8 mouse cellular contexts compared by ENCODE assay signal in the genomic region with DNA sequence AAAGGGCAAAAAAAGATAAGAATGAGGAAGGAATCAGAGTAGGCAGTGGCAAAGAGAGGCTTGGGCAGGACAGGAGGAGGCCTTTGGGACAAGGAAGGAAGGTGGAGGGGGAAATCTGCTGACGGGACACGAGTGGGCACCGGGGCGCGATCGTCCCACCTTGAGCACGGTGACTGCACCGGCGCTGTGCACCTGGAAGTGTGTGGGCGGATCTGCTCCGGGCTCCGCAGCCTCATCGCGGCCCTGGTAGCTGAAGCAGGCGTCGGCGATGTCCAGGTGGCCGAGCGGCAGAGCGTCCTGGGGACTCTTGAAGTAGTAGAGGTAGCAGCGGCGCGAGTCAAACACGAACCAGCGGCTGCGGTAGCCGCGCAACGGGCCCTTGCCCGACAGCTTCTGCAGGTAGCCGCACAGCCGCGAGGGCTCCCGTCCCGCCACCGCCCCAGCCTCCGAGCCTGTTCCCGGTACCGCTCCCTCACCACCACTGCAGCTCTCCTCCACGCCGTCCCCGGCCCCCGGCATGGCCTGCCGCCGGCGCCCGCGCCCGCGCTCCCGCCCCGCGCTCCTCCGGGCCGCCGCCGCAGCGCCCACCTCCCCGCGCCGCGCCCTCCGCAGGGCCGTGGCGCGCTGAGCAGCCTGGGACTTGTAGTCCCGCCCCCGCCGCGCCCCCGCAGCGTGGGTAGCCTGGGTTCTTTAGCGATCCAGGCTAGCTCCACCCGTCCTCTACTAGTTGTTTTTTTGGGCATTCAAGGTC. TPM values are rescaled to one million over a fixed set of nuclear protein-coding genes. Genes with fewer than 3 reads are reported as not detected.
DNase-seq lines count a peak whose midpoint lies in the region; ATAC-seq and TF ChIP-seq lines count a peak whose summit lies in the region.

Gene Tbc1d2b (minus strand): TSS at position 612 of the 751 bp plus-strand sequence.

- DNase-seq in G1E (ENCODE audit: low spot score) = no peak
- peak; percentile 78 for DNase-seq in cerebellum, adult 9-10 months
- DNase-seq in layer of hippocampus, postnatal 10 days (ENCODE audit: low spot score in 2 of 2) = peak; percentile 61 to 76
- peak; percentile 80 for DNase-seq in lung, postnatal 0 days (ENCODE audit: low spot score)
- DNase-seq in ovary, postnatal 14 days (ENCODE audit: low spot score) = peak; percentile 54
- DNase-seq in thymus, postnatal 14 days = peak; percentile 87

- TF ChIP-seq EP300 in lung, postnatal 0 days (IDR thresholded peaks at IDR 0.05) = no peak

- no peaks in the 10 kb centered on the region for H3K36me3 ChIP-seq in G1E (replicated peaks)
- H3K36me3 ChIP-seq in lung, postnatal 0 days (ENCODE audit: insufficient read depth, low read length) = no peaks in the 10 kb centered on the region

- peak within 1 kb of the TSS; percentile 87 for H3K4me2 ChIP-seq in lung, postnatal 0 days (replicated peaks; ENCODE audit: low read depth, low read length)

- under 1% methylated on average over 62 of the region's 74 CpGs for WGBS in lung, postnatal 0 days

- H3K27me3 ChIP-seq in G1E (ENCODE audit: insufficient read depth, low read length) = no peaks in the 10 kb centered on the region
- no peaks in the 10 kb centered on the region for H3K27me3 ChIP-seq in lung, postnatal 0 days (replicated peaks; ENCODE audit: insufficient read depth, low read length)

- no peak for ATAC-seq in G1E (ENCODE audit: extremely low read depth, insufficient number of reproducible peaks, low FRiP score, poor library complexity, severe bottlenecking)
- ATAC-seq in frontal cortex, adult (ENCODE audit: low TSS enrichment) = peak; percentile 69
- peak; percentile 66 to 78 for ATAC-seq in hematopoietic stem cell, adult 5-6 weeks (replicated peaks in 1 of 2; ENCODE audit: insufficient read depth in 1 of 2, low FRiP score in 2 of 2, low TSS enrichment in 1 of 2, low read depth in 1 of 2, poor library complexity in 2 of 2, severe bottlenecking in 2 of 2)
- ATAC-seq in lung, postnatal 0 days = peak; percentile 83

- peak within 1 kb of the TSS; percentile 66 for H3K9ac ChIP-seq in lung, postnatal 0 days (replicated peaks; ENCODE audit: low read depth)

- H3K27ac ChIP-seq in lung, postnatal 0 days (ENCODE audit: low read length) = peak within 1 kb of the TSS; percentile 85

- TF ChIP-seq CTCF in G1E (IDR thresholded peaks at IDR 0.05; ENCODE audit: low read depth, low read length) = no peak
- TF ChIP-seq CTCF in lung, postnatal 0 days (IDR thresholded peaks at IDR 0.05) = no peak

- peaks cover 22% of the 10 kb centered on the region for H3K9me3 ChIP-seq in G1E (replicated peaks)
- H3K9me3 ChIP-seq in lung, postnatal 0 days (ENCODE audit: low read length) = no peaks in the 10 kb centered on the region

- H3K4me1 ChIP-seq in G1E (ENCODE audit: insufficient read depth, low read depth, low read length) = peaks cover 3% of the 10 kb centered on the region; the same call in 1 of the 2 replicates
- H3K4me1 ChIP-seq in lung, postnatal 0 days (ENCODE audit: insufficient read depth, low read depth, low read length) = peaks cover 29% of the 10 kb centered on the region

- H3K4me3 ChIP-seq in G1E (ENCODE audit: low read depth, low read length) = peak within 1 kb of the TSS; percentile 70
- H3K4me3 ChIP-seq in lung, postnatal 0 days (ENCODE audit: low read depth, low read length) = peak within 1 kb of the TSS; percentile 86

RNA-seq across cellular contexts. Expression of gene Tbc1d2b, which starts in this region (rescaled TPM):
- total RNA-seq in G1E (2014; fragmentation: Nextera tagmentation) = 0.90 TPM in 1 of 2 replicates, not detected in the other
- 0.22 and 0.29 TPM in 2 replicates for total RNA-seq in G1E (2017)
- 0.09 and 0.11 TPM in 2 replicates for polyA plus RNA-seq in G1E (2012)
- 29.5 and 30.9 TPM in 2 replicates for total RNA-seq in hematopoietic stem cell, adult 5-6 weeks (2017)
- total RNA-seq in layer of hippocampus, postnatal 10 days (2021) = 10 to 100 TPM; 12.9 to 14.3 TPM
- polyA plus RNA-seq in lung, postnatal 0 days (2015; fragmentation: Nextera tagmentation; extraction: Ambion mirVana) = 9.5 and 11.0 TPM in 2 replicates

Comparison
In these comparisons a context has a peak if more than half of its experiments do, and no peak if none do; other contexts are left out.
1. RNA of gene Tbc1d2b (total RNA-seq): 29.5 to 30.9 TPM in hematopoietic stem cell, adult 5-6 weeks and 12.9 to 14.3 TPM in layer of hippocampus, postnatal 10 days; 0.22 to 0.90 TPM in G1E; every median in the first group is over 4 times any median in the second.